Mouse (Mus musculus) frontal cortex, postnatal 36 days (tissue): Measurements from ENCODE around the gene Inka1.
"Not testable (repeated sequence)": the region's sequence is repeated elsewhere in the genome, so short reads cannot be mapped to it uniquely, and the experiment has no call there.

Experiments used
- DNase-seq, 2 experiments: peaks; one replicate each; pipeline ENCODE4 v3.0.0; 2022; ENCODE audit warnings: low spot score in 2 of 2

The Inka1 gene

DNA sequence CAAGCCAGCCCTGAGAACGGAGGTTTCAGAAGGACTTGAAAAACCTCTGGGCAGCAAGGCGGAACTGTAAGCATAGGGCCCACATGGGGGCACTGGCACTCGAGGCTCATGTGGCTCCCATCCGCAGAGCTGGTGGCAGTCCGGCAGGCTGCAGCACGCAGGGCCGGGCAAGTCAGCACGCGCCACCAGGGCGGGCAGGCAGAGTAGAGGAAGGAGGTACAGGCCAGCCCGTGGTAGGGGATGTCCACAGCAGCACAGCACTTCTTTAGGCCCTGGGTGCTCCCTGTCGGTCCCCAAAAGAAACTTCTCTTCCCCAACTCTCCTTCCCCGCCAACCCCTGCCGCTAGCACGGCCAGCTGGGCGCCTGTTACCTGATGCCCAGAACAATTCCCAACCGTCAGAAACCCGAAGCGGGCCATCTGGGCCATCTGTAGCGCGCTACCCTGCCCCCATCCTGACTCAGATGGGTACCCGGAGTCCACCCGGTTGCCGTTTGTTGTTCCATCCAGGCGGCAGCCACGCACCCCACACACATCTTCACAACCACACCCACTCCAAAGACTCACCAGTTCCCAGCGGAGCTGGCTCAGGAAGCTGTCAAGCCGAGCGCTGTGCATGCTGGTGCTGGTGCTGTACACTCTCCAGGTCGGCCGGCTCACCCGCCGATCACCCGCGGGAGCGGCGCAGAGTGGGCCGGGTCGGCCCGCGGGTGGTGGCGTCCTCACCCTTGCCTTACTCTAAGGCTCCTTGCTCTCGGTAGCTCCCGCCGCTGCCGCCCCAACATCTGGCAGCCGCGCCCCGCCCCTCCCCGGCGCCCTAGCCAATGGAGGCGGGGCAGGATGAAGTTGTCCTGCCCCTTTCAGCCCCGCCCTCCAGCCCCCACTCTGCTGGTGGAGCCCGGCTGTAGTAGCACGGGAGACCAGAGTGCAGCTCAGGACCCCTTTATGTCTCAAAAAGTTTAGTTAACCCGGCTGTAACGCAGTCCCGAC is at the start of gene Inka1:
Inka1 (minus strand) TSS at position 749 of the 989 bp plus-strand sequence.
- peak; percentile 75 to 79 for DNase-seq

DNA sequence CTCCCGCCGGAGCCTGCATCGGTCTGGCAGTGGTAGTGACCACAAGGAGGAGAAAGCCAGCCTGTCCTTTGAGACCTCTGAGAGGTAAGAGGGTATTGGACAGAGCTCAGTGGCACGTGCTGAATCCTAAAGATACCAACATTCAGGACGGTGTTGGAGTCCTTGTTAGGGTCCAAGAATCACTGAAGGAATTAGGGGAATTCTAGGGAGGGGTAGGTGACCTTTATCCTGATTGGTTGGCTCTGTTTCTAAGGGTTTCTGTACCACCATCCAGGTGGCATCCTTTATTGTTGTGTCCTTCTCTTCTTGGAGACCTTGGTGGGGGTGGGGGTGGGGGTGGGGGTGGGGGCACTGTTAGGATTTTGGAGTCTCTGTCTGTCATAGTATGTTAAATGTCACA is 46.4 kb upstream of the Inka1 start:
- no peak for DNase-seq

DNA sequence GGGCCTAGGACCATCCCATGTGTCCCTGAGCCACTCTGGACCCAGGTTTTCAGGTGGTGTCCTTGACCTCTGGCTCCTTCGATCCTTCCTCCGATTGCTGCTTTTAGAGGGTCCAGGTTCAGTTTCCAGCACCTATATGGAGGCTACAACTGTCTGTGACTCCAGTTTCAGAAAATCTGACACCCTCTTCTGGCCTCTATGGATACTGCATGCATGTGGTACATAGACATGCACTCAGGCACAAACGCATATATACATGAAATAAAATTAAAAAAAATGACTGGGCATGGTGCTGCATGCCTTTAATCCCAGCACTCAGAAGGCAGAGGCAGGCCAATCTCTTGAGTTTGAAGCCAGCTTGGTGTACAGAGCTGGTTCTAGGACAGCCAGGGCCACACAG is 42.2 kb upstream of the Inka1 start:
- DNase-seq = no peak

DNA sequence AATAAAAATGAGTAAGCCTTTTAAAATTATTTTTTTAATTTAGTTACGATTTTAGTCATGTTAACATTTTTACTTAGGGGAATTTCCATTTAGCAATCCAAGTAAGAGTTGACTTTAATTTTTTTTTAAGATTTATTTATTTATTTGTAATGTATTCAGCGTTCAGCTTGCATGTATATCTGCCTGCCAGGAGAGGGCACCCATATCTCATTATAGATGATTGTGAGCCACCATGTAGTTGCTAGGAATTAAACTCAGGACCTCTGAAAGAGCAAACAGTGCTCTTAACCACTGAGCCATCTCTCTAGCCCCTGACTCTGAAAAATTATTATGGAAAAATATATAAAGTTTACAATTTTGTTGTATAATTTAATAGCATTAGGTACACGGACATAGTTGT is 40.9 kb upstream of the Inka1 start:
- no peak for DNase-seq

DNA sequence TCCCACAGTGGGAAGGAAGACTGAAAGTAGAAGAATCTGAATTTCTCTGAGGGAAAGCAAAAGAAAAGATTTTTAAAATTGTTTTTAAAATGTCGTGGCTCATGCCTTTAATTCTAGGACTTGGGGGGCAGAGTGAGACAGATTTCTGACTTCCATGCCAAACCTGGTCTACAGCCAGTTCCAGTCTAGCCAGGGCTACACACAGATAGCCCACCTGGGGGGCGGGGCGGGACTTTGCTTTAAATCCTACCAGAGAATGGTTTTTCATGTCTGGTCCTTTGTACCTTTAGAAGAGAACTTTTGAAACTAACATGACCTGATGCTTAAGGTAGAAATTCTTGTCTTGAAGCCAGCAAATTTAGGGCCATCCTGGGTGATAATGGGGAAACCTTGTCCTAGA is 37.5 kb upstream of the Inka1 start:
- DNase-seq = no peak

DNA sequence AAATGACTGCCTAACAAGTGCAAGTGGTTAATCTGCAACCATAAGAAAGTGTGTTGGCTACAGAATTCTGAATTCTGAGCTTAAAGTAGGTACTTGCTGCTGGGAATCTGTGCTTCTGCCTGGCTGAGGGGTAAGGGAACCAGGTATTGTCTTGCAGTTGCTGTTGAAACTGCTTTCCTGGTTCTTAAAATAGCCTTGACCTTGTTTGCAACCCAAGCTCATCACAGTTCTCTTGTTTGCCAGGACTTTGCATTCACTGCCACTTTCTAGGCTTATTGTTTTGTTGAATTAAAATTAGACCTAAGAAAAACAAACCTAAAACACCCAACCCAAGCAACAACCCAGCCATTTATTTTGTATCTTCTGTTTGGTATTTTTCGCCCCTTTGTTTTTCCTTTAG is 35.1 kb upstream of the Inka1 start:
- DNase-seq = no peak

DNA sequence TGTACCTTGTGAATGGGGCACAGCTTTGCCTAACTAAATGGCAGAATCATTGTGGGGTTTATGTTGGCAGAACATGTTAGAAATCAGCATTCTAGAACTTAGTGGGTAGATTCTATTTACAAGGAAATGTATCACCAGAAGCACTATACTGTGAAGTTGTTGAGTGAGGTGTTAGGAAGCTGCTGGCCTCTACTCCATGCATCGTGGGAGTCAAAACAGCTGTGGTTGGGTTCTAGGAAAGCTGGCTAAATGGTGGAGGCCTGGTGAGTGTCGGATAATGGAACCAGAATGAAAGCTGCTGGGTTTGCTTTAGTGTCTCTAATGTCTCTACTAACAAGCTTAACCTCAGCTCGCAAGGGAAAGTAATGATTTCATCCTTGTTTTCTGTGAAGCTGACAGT is 31.4 kb upstream of the Inka1 start:
- DNase-seq = peak; percentile 13 to 55

DNA sequence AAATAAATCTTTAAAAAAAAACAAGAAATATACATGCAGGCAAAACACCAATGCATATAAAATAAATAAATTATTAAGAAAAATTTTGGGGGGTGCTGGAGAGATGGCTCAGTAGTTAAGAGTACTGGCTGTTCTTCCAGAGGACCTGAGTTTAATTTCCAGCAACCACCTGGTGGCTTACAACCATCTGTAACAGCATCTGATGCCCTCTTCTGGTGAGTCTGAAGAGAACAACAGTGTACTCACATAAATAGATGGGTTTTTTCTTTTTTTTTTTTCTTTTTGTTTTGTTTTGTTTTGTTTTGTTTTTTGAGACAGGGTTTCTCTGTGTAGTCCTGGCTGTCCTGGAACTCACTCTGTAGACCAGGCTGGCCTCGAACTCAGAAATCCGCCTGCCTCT is 27.9 kb upstream of the Inka1 start:
- not testable (repeated sequence) for DNase-seq

DNA sequence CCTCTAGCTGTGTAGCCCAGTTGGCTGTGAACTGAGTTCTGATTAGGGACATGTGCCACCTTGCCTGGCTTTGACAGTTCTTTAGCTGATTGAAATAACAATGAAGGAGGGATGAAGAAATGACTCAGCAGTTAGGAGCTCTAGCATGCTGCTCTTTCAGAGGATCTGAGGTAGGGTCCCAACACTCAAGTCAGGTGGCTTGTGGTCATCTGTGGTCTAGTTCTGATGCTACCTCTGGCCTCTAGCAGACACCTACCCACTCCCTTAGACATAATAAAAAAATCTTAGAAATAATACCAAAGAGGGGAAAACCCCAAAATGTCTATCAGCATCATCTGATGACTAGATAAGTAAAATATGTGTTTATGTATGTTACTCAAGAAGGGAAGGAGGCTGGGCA is 24.7 kb upstream of the Inka1 start:
- DNase-seq = no peak

DNA sequence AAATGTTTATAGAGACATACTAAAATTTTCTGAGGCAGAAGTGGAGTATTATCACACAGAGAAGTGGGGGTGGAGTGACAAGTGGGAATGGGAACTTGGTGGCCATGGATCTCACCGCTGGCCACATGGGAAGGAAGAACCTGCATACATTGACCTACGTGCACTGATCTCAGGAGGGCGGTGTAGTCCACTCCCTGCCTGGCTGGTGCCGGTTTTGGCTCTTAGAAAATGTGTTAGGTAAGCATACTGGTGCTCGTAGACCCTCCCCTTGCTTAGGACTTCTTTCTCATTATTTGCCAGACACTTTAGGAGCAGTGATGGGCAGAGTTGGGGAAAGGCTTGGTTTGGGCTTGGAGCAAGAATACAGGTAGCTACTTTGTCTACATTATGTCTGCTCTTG is 22.4 kb upstream of the Inka1 start:
- DNase-seq = no peak

DNA sequence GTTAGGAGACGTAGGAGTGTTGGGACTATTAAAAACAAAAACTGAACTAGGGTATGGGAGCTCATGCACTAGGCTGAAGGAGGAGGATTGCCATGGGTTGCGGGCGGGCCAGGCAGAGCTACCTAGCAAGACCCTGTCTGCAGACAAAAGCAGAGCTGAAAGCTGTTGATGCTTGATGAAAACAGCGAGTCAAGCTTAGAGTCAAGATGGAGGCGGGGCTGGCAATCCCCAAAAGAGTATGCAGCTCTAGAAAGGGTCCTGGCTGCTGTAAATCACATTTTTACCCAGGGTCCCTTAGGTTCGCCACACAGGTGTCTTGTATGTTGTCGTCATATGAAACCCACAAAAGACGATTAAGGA is 17.8 kb upstream of the Inka1 start:
- DNase-seq = no peak

DNA sequence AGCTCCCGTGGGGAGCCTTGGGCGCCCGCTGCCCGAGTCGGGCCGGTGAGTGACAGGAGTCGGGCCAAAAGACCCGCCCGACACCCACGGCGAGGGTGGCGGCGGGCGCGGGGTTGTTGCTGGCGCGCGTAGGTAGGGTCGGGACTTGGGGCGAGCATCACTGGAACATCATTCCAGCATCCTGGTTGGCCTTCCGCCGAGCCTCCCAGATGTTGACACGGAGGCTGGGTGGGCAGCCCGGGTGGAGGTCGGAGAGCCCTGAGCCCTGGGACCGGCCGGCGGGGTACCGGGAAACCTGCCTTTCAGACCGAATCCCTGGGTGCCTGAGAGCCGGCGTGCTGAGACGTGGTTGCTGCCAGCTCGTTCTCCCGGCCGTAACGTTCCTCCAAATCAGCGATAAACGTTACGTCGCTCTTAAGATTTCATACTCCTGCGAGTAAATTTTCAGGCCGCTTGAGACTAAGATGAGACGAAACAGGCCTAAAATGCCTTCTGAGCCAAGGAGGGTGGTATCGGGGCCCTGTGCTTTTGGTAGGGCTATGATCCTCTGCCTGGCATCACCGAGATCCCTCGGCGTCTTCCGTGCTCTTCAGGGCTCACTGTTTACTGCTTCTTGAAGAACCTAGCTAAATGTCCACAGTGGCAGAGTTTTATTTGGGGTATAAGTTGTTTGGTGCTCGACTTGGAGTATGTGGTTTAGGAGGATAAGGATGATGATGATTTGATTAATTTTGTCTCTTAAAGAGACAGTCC is 17.3 kb upstream of the Inka1 start:
- peak in 1 of 2 experiments; percentile 36 for DNase-seq

DNA sequence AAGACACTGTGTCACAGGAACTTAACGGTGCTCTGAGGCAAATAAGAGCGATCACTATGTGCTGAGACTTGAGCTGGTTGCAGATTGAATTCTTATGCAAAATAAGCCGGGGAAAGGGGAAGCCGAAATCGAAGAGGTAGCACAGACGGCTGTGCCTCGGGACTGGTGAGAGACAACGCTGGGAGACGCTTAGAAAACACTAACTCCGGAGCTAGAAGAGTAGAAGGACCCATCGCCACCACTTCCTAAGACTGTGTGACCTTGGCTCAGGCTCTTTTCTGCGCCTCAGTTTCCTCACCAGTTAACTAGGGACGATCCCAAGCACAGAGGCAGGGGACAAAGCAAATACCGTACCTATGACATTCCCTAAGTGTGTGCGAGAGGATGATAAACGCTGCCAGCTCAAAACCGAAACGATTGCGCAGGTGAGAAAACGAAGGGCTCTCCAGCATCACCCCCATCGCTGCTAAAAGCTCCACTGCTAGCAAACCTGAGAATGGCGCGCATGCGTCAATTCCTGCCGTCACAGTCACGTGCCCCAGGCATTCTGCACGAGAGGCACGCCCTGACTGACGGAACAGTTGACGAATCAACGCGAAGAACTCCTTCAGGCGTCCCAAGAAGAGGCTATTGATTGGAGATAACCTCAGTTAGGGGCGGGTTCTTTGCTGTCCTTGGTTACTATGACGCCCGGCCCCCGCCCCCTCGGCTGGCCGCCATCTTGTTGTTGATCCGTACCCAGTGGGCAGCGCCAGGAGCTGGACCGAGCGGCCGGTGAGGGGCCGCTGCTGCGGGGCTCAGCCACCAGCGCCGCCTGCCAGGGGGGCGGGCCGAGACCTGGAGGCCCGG is 16.5 kb upstream of the Inka1 start, which contains the start of gene Ip6k1:
Ip6k1 (plus strand) TSS at position 580 of the 849 bp plus-strand sequence.
- peak; percentile 100 for DNase-seq

DNA sequence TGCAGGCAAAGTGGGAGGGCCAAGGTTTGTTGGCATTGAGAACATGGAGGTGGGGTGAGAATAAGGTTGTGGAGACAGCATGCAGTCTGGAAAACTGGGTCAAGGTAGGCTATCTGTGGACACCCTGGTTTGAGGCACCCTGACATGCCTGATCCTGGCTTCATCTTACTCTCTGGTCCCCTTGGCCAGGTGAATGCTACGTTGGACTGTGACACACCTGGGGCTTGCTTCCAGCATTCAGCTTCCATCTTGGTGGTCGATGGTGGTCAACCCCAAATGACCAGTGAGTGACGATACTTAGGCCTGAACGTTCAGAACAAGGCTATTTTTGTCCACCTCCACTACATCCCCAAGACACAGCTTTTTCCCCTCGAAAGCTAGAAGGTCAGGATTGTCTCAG is 10.4 kb upstream of the Inka1 start, which contains the start of gene Gm20662:
Gm20662 (plus strand) TSS at position 301 of the 400 bp plus-strand sequence.
- DNase-seq = no peak

DNA sequence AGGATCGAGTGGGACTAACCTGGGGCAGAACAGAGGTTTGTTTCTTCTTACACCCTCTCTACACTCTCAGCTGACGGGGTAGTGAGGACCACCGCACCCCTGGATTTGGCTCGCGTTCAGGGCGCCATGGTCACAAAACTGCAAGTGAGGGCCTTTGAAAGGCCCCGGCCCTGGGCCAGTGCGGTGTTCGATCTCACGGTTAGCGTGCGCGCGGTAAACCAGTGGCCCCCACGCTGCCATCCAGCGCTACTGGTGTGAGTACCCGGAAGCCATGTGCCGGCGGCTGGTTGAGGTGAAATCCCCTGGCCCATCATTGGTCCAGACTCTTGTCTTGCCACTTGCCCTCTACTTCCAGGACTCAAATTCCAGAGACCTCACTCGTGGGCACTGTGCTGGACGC is 9.8 kb upstream of the Inka1 start:
- DNase-seq = no peak

DNA sequence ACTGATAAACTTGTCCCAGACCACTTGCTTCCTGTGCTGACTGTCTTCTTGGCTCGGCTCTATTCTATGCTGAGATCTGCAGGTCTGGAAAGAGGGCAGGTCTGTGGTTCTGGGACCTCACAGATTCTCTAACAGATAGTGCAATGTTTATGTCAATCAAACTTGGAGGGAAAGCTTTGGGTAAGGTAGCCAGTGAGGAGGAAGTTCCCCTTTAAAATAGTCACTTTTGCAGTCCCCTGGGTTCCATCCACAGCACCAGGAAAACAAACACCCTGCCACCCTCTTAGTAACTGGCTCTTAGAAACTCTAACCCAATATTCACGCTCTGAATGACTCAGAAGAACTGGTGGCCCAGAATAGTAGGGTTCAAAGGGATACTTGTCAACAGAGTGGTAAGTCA is 8.8 kb upstream of the Inka1 start:
- no peak for DNase-seq

DNA sequence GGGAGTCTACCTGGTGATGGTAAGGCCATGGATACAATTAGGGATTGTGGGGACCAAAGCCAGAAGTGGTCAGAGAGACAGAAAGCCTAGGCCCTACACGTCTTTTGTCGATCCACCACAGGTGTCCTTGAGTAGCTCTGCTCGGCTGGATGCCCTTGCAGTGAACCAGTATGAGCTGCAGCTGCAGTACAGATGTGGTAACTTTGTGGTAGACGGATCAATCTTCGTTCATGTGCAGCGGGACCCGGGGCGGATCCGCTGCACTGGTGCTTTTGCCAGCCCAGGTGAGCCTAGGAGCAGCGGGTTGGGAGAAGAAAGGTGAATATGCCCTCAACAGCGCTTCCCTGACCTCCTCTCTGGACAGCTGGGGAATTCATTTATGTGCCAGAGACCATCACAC is 7.3 kb upstream of the Inka1 start:
- no peak for DNase-seq

DNA sequence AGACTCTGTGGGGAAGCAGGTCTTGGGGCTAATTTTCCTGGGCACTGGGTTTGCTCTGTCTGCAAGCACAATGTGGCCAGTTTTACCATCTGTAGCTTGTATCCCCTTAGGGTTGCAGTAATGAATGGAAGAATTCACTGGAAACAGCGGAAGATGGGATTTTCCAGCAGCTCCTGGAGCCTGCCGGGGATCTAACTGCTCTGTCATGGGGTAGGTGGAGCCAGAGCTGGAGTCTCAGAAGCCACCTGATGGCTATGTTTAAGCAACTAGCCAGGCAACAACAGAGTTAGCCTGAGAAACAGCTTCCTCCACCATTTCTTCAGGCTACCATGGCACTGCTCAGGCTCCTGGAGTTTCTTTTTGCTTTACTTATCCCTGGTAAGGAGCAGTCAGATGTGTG is 6.5 kb upstream of the Inka1 start, which contains the start of gene Cdhr4:
Cdhr4 (plus strand) TSS at position 301 of the 400 bp plus-strand sequence.
- DNase-seq = no peak

DNA sequence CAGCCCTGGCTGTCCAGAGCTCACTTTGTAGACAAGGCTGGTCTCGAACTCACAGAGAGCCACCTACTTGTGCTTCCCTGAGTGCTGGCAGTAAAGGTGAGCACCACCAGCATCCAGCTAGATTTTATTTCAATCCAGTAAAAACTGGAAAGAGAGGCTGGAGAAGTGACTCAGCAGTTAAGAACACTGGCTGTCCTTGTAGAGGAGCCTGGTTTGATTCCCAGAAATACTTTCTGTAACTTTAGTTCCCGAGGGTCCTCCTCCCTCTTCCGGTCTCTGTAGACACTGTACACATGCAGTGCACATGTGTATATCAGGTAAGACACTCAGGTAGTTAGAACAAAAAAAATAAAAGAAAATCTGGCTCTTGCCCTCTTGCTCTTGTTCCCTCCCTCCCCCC is 2.3 kb upstream of the Inka1 start:
- DNase-seq = no peak

DNA sequence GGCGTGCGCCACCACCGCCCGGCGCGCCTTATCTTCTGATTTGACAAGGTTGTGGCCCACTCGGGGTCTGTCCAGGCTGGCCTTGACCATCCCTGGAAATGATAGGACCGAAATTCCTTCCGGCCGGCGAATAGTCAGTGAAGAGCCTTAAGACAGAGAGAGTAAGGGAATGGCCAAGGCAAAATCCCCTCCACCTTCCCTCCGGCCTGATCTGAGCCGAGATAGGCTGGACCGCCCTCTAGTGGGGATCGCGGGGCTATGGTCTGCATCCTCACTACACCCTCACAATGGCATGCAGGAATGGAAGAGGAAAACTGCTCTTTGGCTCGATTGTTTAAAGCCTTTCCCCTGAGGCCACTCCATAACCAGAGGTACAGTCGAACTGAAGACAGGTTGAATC is 697 bp upstream of the Inka1 start:
- DNase-seq = peak; percentile 70

DNA sequence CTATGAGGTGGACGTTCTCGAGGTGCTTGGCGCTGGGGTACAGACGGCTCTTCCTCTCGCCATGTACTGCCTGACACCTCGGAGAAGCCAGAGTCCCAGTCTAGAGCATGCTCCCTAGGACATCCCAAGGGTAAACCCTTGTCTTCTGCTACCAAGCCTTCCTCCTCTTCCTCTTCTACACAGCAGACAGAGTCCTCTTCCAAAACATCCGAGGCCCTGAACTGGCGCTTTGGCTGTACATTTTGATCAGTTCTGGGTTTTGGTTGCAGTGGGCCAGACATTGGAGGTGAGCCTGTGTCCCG is 974 bp downstream of the Inka1 start:
- no peak for DNase-seq
